Mouse (Mus musculus) MEL (cell line): Measurements from ENCODE around the gene Riok1. TPM values are rescaled to one million over a fixed set of nuclear protein-coding genes. Genes with fewer than 3 reads are reported as not detected.

Experiments
- DNase-seq: peaks from one replicate; pipeline ENCODE4 v3.0.0; 2011; ENCODE audit warnings: low read depth, low spot score
- H3K27ac ChIP-seq: 2 replicates; pipeline ENCODE4 v1.5.1; 2012; ENCODE audit warnings: low read depth, mild to moderate bottlenecking, control low read depth, low read length, moderate library complexity; ENCODE audit not compliant: control insufficient read depth
- H3K27me3 ChIP-seq, 2 experiments: fragments of 150-350 bp in 1 of 2; sonication (generic) in 1 of 2; 2 replicates each; pipeline ENCODE4 v1.6.1; 2012; ENCODE audit warnings: low read length in 2 of 2, mild to moderate bottlenecking in 2 of 2, improper control_type of control experiment in 1 of 2, moderate library complexity in 1 of 2; ENCODE audit not compliant: insufficient read depth in 2 of 2, control insufficient read depth in 1 of 2
- H3K36me3 ChIP-seq, 2 experiments: 2 replicates each; pipeline ENCODE4 v1.6.1; 2012 to 2014; ENCODE audit warnings: low read length in 2 of 2, improper control_type of control experiment in 1 of 2, inconsistent platforms in 1 of 2, mild to moderate bottlenecking in 1 of 2; ENCODE audit not compliant: insufficient read depth in 2 of 2, control insufficient read depth in 1 of 2
- H3K4me1 ChIP-seq, 2 experiments: fragments of 150-350 bp in 1 of 2; sonication (generic) in 1 of 2; 2 replicates each; pipeline ENCODE4 v1.6.1; 2012; ENCODE audit warnings: low read length in 2 of 2, improper control_type of control experiment in 1 of 2, mild to moderate bottlenecking in 1 of 2; ENCODE audit not compliant: insufficient read depth in 2 of 2, control insufficient read depth in 1 of 2
- H3K4me3 ChIP-seq, 2 experiments: fragments of 150-350 bp in 1 of 2; sonication (generic) in 1 of 2; 2 replicates each; pipeline ENCODE4 v1.5.1; 2012; ENCODE audit warnings: low read depth in 2 of 2, low read length in 2 of 2, mild to moderate bottlenecking in 2 of 2, moderate library complexity in 2 of 2, control low read depth in 1 of 2, improper control_type of control experiment in 1 of 2; ENCODE audit not compliant: control insufficient read depth in 1 of 2, insufficient read depth in 1 of 2
- H3K79me2 ChIP-seq: 2 replicates; pipeline ENCODE4 v1.6.1; 2012; ENCODE audit warnings: mild to moderate bottlenecking, low read length, moderate library complexity; ENCODE audit not compliant: control insufficient read depth, poor library complexity, insufficient read depth
- H3K9ac ChIP-seq: 2 replicates; pipeline ENCODE4 v1.6.1; 2012; ENCODE audit warnings: low read depth, mild to moderate bottlenecking, control low read depth, low read length, moderate library complexity; ENCODE audit not compliant: control insufficient read depth, poor library complexity, severe bottlenecking
- H3K9me3 ChIP-seq: fragments of 150-350 bp; sonication (generic); replicated peaks from 2 replicates; pipeline ENCODE4 v1.6.1; 2012; ENCODE audit warnings: mild to moderate bottlenecking, low read length, improper control_type of control experiment, moderate library complexity; ENCODE audit not compliant: insufficient read depth
- BHLHE40 ChIP-seq: IDR thresholded peaks from 2 replicates; pipeline ENCODE4 v1.6.1; 2012; ENCODE audit warnings: low read depth, mild to moderate bottlenecking, inconsistent platforms, low read length, improper control_type of control experiment, borderline replicate concordance
- CHD1 ChIP-seq: IDR thresholded peaks from 2 replicates; pipeline ENCODE4 v1.6.1; 2012; ENCODE audit warnings: low read depth, mild to moderate bottlenecking, inconsistent platforms, low read length, improper control_type of control experiment
- E2F4 ChIP-seq: IDR thresholded peaks from 2 replicates; pipeline ENCODE4 v1.6.1; 2011; ENCODE audit warnings: low read depth, low read length, improper control_type of control experiment, borderline replicate concordance
- EP300 ChIP-seq, 2 experiments: IDR thresholded peaks; 2 replicates each; pipeline ENCODE4 v1.6.1; 2011; ENCODE audit warnings: improper control_type of control experiment in 2 of 2, low read length in 2 of 2, low read depth in 1 of 2, mild to moderate bottlenecking in 1 of 2
- ETS1 ChIP-seq: IDR thresholded peaks from 2 replicates; pipeline ENCODE4 v1.6.1; 2012; ENCODE audit warnings: low read depth, mild to moderate bottlenecking, inconsistent platforms, low read length, improper control_type of control experiment, moderate library complexity
- GATA1 ChIP-seq: IDR thresholded peaks from 2 replicates; pipeline ENCODE4 v1.6.1; 2011; ENCODE audit warnings: low read depth, low read length, improper control_type of control experiment
- KAT2A ChIP-seq: conservative IDR thresholded peaks from 2 replicates; pipeline ENCODE4 v1.6.1; 2012; ENCODE audit warnings: low read depth, low read length, improper control_type of control experiment, inconsistent platforms
- MAX ChIP-seq: IDR thresholded peaks from 2 replicates; pipeline ENCODE4 v1.6.1; 2011; ENCODE audit warnings: low read length, improper control_type of control experiment
- MAZ ChIP-seq: IDR thresholded peaks from 2 replicates; pipeline ENCODE4 v1.6.1; 2012; ENCODE audit warnings: low read depth, mild to moderate bottlenecking, inconsistent platforms, low read length, improper control_type of control experiment
- MEF2A ChIP-seq: IDR thresholded peaks from 2 replicates; pipeline ENCODE4 v1.6.1; 2014; ENCODE audit warnings: low read depth, mild to moderate bottlenecking, inconsistent platforms, low read length, improper control_type of control experiment; ENCODE audit not compliant: poor library complexity, insufficient replicate concordance, severe bottlenecking; ENCODE audit errors: extremely low read depth
- MYB ChIP-seq: IDR thresholded peaks from 2 replicates; pipeline ENCODE4 v1.6.1; 2011; ENCODE audit warnings: mild to moderate bottlenecking, low read depth, low read length, improper control_type of control experiment
- MYC ChIP-seq: IDR thresholded peaks from 2 replicates; pipeline ENCODE4 v1.6.1; 2011; ENCODE audit warnings: low read depth, mild to moderate bottlenecking, low read length, improper control_type of control experiment, moderate library complexity
- NRF1 ChIP-seq: IDR thresholded peaks from 2 replicates; pipeline ENCODE4 v1.6.1; 2014; ENCODE audit warnings: low read depth, mild to moderate bottlenecking, inconsistent platforms, low read length, improper control_type of control experiment, moderate library complexity; ENCODE audit not compliant: poor library complexity, insufficient read depth, severe bottlenecking
- POLR2AphosphoS5 ChIP-seq: IDR thresholded peaks from 2 replicates; pipeline ENCODE4 v1.6.1; 2012; ENCODE audit warnings: low read depth, borderline replicate concordance, mild to moderate bottlenecking, inconsistent platforms, low read length, moderate library complexity, mixed read lengths
- RAD21 ChIP-seq: IDR thresholded peaks from 2 replicates; pipeline ENCODE4 v1.6.1; 2011; ENCODE audit warnings: mild to moderate bottlenecking, low read depth, low read length, improper control_type of control experiment
- TAL1 ChIP-seq: IDR thresholded peaks from 2 replicates; pipeline ENCODE4 v1.6.1; 2012; ENCODE audit warnings: mild to moderate bottlenecking, inconsistent platforms, low read length, moderate library complexity, mixed read lengths
- UBTF ChIP-seq: IDR thresholded peaks from 2 replicates; pipeline ENCODE4 v1.6.1; 2012; ENCODE audit warnings: low read depth, mild to moderate bottlenecking, inconsistent platforms, low read length, improper control_type of control experiment, moderate library complexity, borderline replicate concordance; ENCODE audit not compliant: insufficient read depth
- USF1 ChIP-seq: IDR thresholded peaks from 2 replicates; pipeline ENCODE4 v1.6.1; 2014; ENCODE audit warnings: low read depth, mild to moderate bottlenecking, inconsistent platforms, low read length, improper control_type of control experiment, moderate library complexity
- USF2 ChIP-seq, 2 experiments: IDR thresholded peaks; 2 replicates each; pipeline ENCODE4 v1.6.1; 2011 to 2012; ENCODE audit warnings: improper control_type of control experiment in 2 of 2, low read length in 2 of 2, borderline replicate concordance in 1 of 2, inconsistent platforms in 1 of 2, low read depth in 1 of 2, mild to moderate bottlenecking in 1 of 2; ENCODE audit not compliant: insufficient read depth in 1 of 2
- ZMIZ1 ChIP-seq: IDR thresholded peaks from 2 replicates; pipeline ENCODE4 v1.6.1; 2012; ENCODE audit warnings: low read depth, mild to moderate bottlenecking, inconsistent platforms, low read length, improper control_type of control experiment, moderate library complexity
- ZNF384 ChIP-seq: IDR thresholded peaks from 2 replicates; pipeline ENCODE4 v1.6.1; 2012; ENCODE audit warnings: low read depth, mild to moderate bottlenecking, inconsistent platforms, low read length, improper control_type of control experiment
- polyA plus RNA-seq, 2 experiments: library from polyadenylated mRNA; stranded (reverse) in 1 of 2; unstranded in 1 of 2; fragments of >175 nt in 1 of 2; fragments of >200 nt in 1 of 2; gene quantifications; 2 replicates each; pipeline versions ENCODE4 v1.2.1 to v1.2.4; 2012; ENCODE audit warnings: low replicate concordance in 2 of 2, low read depth in 1 of 2; ENCODE audit not compliant: insufficient read length in 2 of 2, insufficient read depth in 1 of 2, missing spikeins in 1 of 2
- total RNA-seq: library from RNA; depleted of rRNA; stranded (reverse); fragments of 300-350 nt; gene quantifications from 2 replicates; pipeline ENCODE4 v1.2.3, GENCODE M21; 2012; rRNA removed

Gene Riok1
- total RNA-seq: 37.6 and 43.7 TPM in 2 replicates
- polyA plus RNA-seq: 10 to 100 TPM in 1 of 2 experiments, not detected in 1; 40.5 TPM

GRCm38 (mm10) chr13:38036343-38037043 is at the start of gene Riok1:
Gene Riok1, plus strand, starts transcription at chr13:38036995.
- Histone ChIP-seq H3K4me1 (peaks cover 2 to 9% of the 10 kb centered on the region in 2 experiments; a peak in 3 of 4 replicates), H3K9ac (peak within 1 kb of the TSS; percentile 88), H3K9me3 (no peaks in the 10 kb centered on the region), H3K36me3 (peaks cover 7 to 20% of the 10 kb centered on the region in 2 experiments), H3K4me3 (peak within 1 kb of the TSS; percentile 76 to 87), H3K79me2 (peaks cover 31% of the 10 kb centered on the region), H3K27ac (peak within 1 kb of the TSS; percentile 80), H3K27me3 (no peaks in the 10 kb centered on the region)
- no peak for TF ChIP-seq RAD21
- TF ChIP-seq MAZ: no peak
- no peak for TF ChIP-seq TAL1
- no peak for TF ChIP-seq MYC
- TF ChIP-seq NRF1: no peak
- TF ChIP-seq POLR2AphosphoS5: no peak
- no peak for TF ChIP-seq E2F4
- TF ChIP-seq EP300 (IDR thresholded peaks at IDR 0.05; ENCODE audit: low read depth in 1 of 2, low read length in 2 of 2): peak; percentile 13 to 38; a peak in 2 of 4 replicates
- no peak for TF ChIP-seq GATA1
- 0 out of 2 replicates have a peak, but pooled peaks have one; percentile 17 for TF ChIP-seq BHLHE40
- no peak for TF ChIP-seq USF1
- TF ChIP-seq UBTF: no peak
- no peak for TF ChIP-seq MEF2A
- TF ChIP-seq CHD1: peak; percentile 75; the same call in 1 of the 2 replicates
- TF ChIP-seq USF2 (IDR thresholded peaks at IDR 0.05; ENCODE audit: borderline replicate concordance in 1 of 2, insufficient read depth in 1 of 2, low read depth in 1 of 2, low read length in 2 of 2): no peak
- no peak for TF ChIP-seq MAX
- TF ChIP-seq ZMIZ1: 0 out of 2 replicates have a peak, but pooled peaks have one; percentile 0
- TF ChIP-seq ETS1: peak; percentile 16; the same call in 1 of the 2 replicates
- peak; percentile 60 for TF ChIP-seq ZNF384
- TF ChIP-seq KAT2A: no peak
- peak; percentile 51; the same call in 1 of the 2 replicates for TF ChIP-seq MYB
- DNase-seq: peak; percentile 62
